Mouse (Mus musculus) CH12.LX (cell line): ENCODE measurements around the gene Fuca2. TPM values are rescaled to one million over a fixed set of nuclear protein-coding genes. Genes with fewer than 3 reads are reported as not detected.
"Not testable (repeated sequence)": the region's sequence is repeated elsewhere in the genome, so short reads cannot be mapped to it uniquely, and the experiment has no call there.

Experiments
- DNase-seq: peaks from one replicate; pipeline ENCODE4 v3.0.0-alpha.2; 2013; ENCODE audit errors: extremely low read depth
- H3K27ac ChIP-seq: 2 replicates; pipeline ENCODE4 v1.5.1; 2012; ENCODE audit warnings: low read depth, mild to moderate bottlenecking, control low read depth, moderate library complexity; ENCODE audit not compliant: insufficient read depth
- H3K27me3 ChIP-seq: replicated peaks from 2 replicates; pipeline ENCODE3; 2012; ENCODE audit warnings: inconsistent platforms
- H3K36me3 ChIP-seq, 2 experiments: replicated peaks in 1 of 2; 2 replicates each; pipeline versions ENCODE3 to v1.6.1; 2012; ENCODE audit warnings: inconsistent platforms in 1 of 2, low read length in 1 of 2, mild to moderate bottlenecking in 1 of 2, mixed read lengths in 1 of 2, moderate library complexity in 1 of 2; ENCODE audit not compliant: control insufficient read depth in 1 of 2, insufficient read depth in 1 of 2
- H3K4me1 ChIP-seq, 2 experiments: 2 replicates each; pipeline ENCODE4 v1.6.1; 2012; ENCODE audit warnings: inconsistent platforms in 1 of 2, moderate library complexity in 1 of 2; ENCODE audit not compliant: insufficient read depth in 2 of 2, control insufficient read depth in 1 of 2
- H3K4me2 ChIP-seq: 2 replicates; pipeline ENCODE4 v1.6.1; 2012; ENCODE audit warnings: low read depth, mild to moderate bottlenecking, control low read depth; ENCODE audit not compliant: poor library complexity, insufficient read depth, severe bottlenecking
- H3K4me3 ChIP-seq, 3 experiments: fragments of 150-350 bp in 1 of 3; sonication (generic) in 1 of 3; replicated peaks in 1 of 3; 2 replicates each; pipeline versions ENCODE3 to v1.5.1; 2011 to 2012; ENCODE audit warnings: low read depth in 2 of 3, low read length in 2 of 3, mild to moderate bottlenecking in 2 of 3, moderate library complexity in 2 of 3, control low read depth in 1 of 3, improper control_type of control experiment in 1 of 3, inconsistent platforms in 1 of 3, mixed read lengths in 1 of 3; ENCODE audit not compliant: poor library complexity in 1 of 3
- H3K79me2 ChIP-seq: replicated peaks from 2 replicates; pipeline ENCODE4 v1.6.1; 2012; ENCODE audit warnings: mild to moderate bottlenecking, moderate library complexity; ENCODE audit not compliant: control insufficient read depth, poor library complexity, insufficient read depth, severe bottlenecking; ENCODE audit errors: extremely low read depth
- H3K9ac ChIP-seq: 2 replicates; pipeline ENCODE4 v1.6.1; 2012; ENCODE audit warnings: low read depth, mild to moderate bottlenecking, control low read depth, moderate library complexity; ENCODE audit not compliant: insufficient read depth
- H3K9me3 ChIP-seq: replicated peaks from 2 replicates; pipeline ENCODE3; 2012; ENCODE audit warnings: low read length, inconsistent platforms, mixed read lengths
- CHD1 ChIP-seq: IDR thresholded peaks from 2 replicates; pipeline ENCODE4 v1.6.1; 2012; ENCODE audit warnings: low read depth, low read length, improper control_type of control experiment, inconsistent platforms
- ELF1 ChIP-seq: IDR thresholded peaks from 2 replicates; pipeline ENCODE4 v1.6.1; 2014; ENCODE audit warnings: low read depth, mild to moderate bottlenecking, inconsistent platforms, low read length, improper control_type of control experiment
- HCFC1 ChIP-seq: IDR thresholded peaks from 2 replicates; pipeline ENCODE4 v1.6.1; 2012; ENCODE audit warnings: low read depth, mild to moderate bottlenecking, inconsistent platforms, low read length, improper control_type of control experiment
- JUND ChIP-seq: conservative IDR thresholded peaks from 2 replicates; pipeline ENCODE4 v1.6.1; 2011; ENCODE audit warnings: low read depth, low read length, improper control_type of control experiment
- KAT2A ChIP-seq: IDR thresholded peaks from 2 replicates; pipeline ENCODE4 v1.6.1; 2012; ENCODE audit warnings: low read length, improper control_type of control experiment, inconsistent platforms; ENCODE audit not compliant: insufficient replicate concordance
- MYC ChIP-seq: IDR thresholded peaks from 2 replicates; pipeline ENCODE4 v1.6.1; 2011; ENCODE audit warnings: low read depth, mild to moderate bottlenecking, improper control_type of control experiment, low read length
- NELFE ChIP-seq: IDR thresholded peaks from 2 replicates; pipeline ENCODE4 v1.6.1; 2011; ENCODE audit warnings: low read depth, low read length, improper control_type of control experiment
- NRF1 ChIP-seq: IDR thresholded peaks from 2 replicates; pipeline ENCODE4 v1.6.1; 2014; ENCODE audit warnings: low read depth, mild to moderate bottlenecking, inconsistent platforms, low read length, improper control_type of control experiment, moderate library complexity
- PAX5 ChIP-seq: IDR thresholded peaks from 2 replicates; pipeline ENCODE4 v1.6.1; 2012; ENCODE audit warnings: low read length, inconsistent platforms, mixed read lengths
- POLR2A ChIP-seq: IDR thresholded peaks from 2 replicates; pipeline ENCODE4 v1.6.1; 2011; ENCODE audit warnings: low read depth, mild to moderate bottlenecking, improper control_type of control experiment, low read length
- RAD21 ChIP-seq: IDR thresholded peaks from 2 replicates; pipeline ENCODE4 v1.6.1; 2011; ENCODE audit warnings: low read depth, mild to moderate bottlenecking, low read length, improper control_type of control experiment, moderate library complexity
- SIN3A ChIP-seq: IDR thresholded peaks from 2 replicates; pipeline ENCODE4 v1.6.1; 2012; ENCODE audit warnings: low read length, improper control_type of control experiment, inconsistent platforms
- SMC3 ChIP-seq: IDR thresholded peaks from 2 replicates; pipeline ENCODE4 v1.6.1; 2011; ENCODE audit warnings: low read depth, low read length, improper control_type of control experiment
- UBTF ChIP-seq: IDR thresholded peaks from 2 replicates; pipeline ENCODE4 v1.6.1; 2012; ENCODE audit warnings: low read depth, mild to moderate bottlenecking, inconsistent platforms, low read length, improper control_type of control experiment, moderate library complexity
- USF1 ChIP-seq: IDR thresholded peaks from 2 replicates; pipeline ENCODE4 v1.6.1; 2014; ENCODE audit warnings: low read depth, mild to moderate bottlenecking, inconsistent platforms, low read length, improper control_type of control experiment
- ZMIZ1 ChIP-seq: IDR thresholded peaks from 2 replicates; pipeline ENCODE4 v1.6.1; 2012; ENCODE audit warnings: low read depth, mild to moderate bottlenecking, inconsistent platforms, low read length, improper control_type of control experiment
- ZNF384 ChIP-seq: IDR thresholded peaks from 2 replicates; pipeline ENCODE4 v1.6.1; 2012; ENCODE audit warnings: low read depth, low read length, improper control_type of control experiment, inconsistent platforms
- dilution Hi-C: fragments of 300-500 bp; cut with MboI; formaldehyde crosslinking; loops from 2 replicates; pipeline ENCODE4 v1.14.3; 2020; ENCODE audit warnings: low sequenced_read_pairs; ENCODE audit not compliant: extremely low pct_unique_long_range_greater_than_20kb, extremely low pct_ligation_motif_present
- in situ Hi-C: fragments of 300-500 bp; cut with MboI; formaldehyde crosslinking; loops from 3 replicates; pipeline ENCODE4 v1.14.3; 2019; ENCODE audit warnings: low sequenced_read_pairs, low pct_ligation_motif_present, low pct_unique_long_range_greater_than_20kb, mixed read lengths
- polyA plus RNA-seq: library from polyadenylated mRNA; unstranded; fragments of >175 nt; gene quantifications from 2 replicates; pipeline ENCODE4 v1.2.1, GENCODE M21; 2012; ENCODE audit warnings: low read depth; ENCODE audit not compliant: insufficient read length
- total RNA-seq, 2 experiments: library from RNA; depleted of rRNA; stranded (reverse); fragments of 300-350 nt in 1 of 2; fragments of >200 nt in 1 of 2; gene quantifications; 2 replicates each; pipeline ENCODE4 v1.2.3; 2012 to 2014

The Fuca2 gene
- 23.3 and 28.2 TPM in 2 replicates for total RNA-seq (2012; rRNA removed)
- total RNA-seq (2014; rRNA removed), result 36.4 and 37.5 TPM in 2 replicates
- polyA plus RNA-seq, result 42.2 and 48.5 TPM in 2 replicates

- TF ChIP-seq HCFC1 (no peak), ZMIZ1 (no peak), NRF1 (no peak), PAX5 (no peak), UBTF (no peak), CHD1 (no peak)
- Histone ChIP-seq H3K9me3 (no peaks in the 10 kb centered on the region), H3K9ac (peak within 1 kb of the TSS; percentile 50; the same call in 1 of the 2 replicates), H3K79me2 (no peaks in the 10 kb centered on the region), H3K27me3 (no peaks in the 10 kb centered on the region), H3K27ac (no peak within 1 kb of the TSS), H3K4me3 (no peak within 1 kb of the TSS), H3K4me1 (peaks cover 0 to 21% of the 10 kb centered on the region in 2 experiments; a peak in 2 of 4 replicates), H3K4me2 (peak within 1 kb of the TSS; percentile 87), H3K36me3 (peaks cover 0 to 14% of the 10 kb centered on the region in 2 experiments)
- in situ Hi-C loops (no loop called here), dilution Hi-C loops (no loop called here)
- no peak for DNase-seq
Observed at GRCm38 (mm10) chr10:13499331-13499730, at the start of gene Fuca2. TSS of gene Fuca2 (plus strand) at chr10:13499540.

DNA sequence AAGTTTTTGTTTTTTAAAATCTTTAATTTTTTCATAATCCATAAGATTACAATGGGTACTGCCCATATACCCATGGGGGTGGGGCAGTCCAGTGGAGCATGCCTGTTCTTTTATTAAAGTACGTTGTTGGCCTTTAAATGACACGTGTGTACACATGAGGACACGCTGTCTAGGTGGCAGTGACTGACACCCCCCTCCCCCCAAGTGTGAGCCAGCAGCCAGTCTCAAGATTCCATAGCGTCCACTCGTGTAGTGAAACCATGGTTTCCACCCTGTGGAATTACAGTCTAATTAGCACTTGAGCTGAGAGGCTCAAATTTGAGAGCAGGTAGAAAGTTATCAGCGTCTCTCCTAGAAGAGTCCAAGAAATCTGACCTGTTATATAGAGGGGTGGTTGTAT lies 47.7 kb upstream of the Fuca2 start:
- H3K9ac ChIP-seq, result no peak overlapping the region
- H3K27me3 ChIP-seq, result no peaks in the 10 kb centered on the region
- no peaks in the 10 kb centered on the region for H3K79me2 ChIP-seq
- no peaks in the 10 kb centered on the region for H3K9me3 ChIP-seq
- no peaks in the 10 kb centered on the region for H3K4me1 ChIP-seq
- H3K27ac ChIP-seq, result no peak overlapping the region
- no peak overlapping the region for H3K4me2 ChIP-seq
- H3K36me3 ChIP-seq, result no peaks in the 10 kb centered on the region
- dilution Hi-C loops (no loop called here), in situ Hi-C loops (no loop called here)
- H3K4me3 ChIP-seq, result no peak overlapping the region
- no peak for DNase-seq
- TF ChIP-seq SIN3A (no peak), NELFE (no peak), USF1 (no peak)

GRCm38 (mm10) chr10:13453200-13453990 lies 45.9 kb upstream of the Fuca2 start:
- TF ChIP-seq ZNF384, result no peak
- no peak for TF ChIP-seq MYC
- no peak for TF ChIP-seq SIN3A
- no peak for TF ChIP-seq UBTF
- TF ChIP-seq JUND, result no peak
- no peak for TF ChIP-seq ELF1
- TF ChIP-seq NELFE, result no peak
- no peak for TF ChIP-seq POLR2A
- TF ChIP-seq SMC3, result no peak
- no peak for TF ChIP-seq KAT2A
- no peak for TF ChIP-seq RAD21
- no peaks in the 10 kb centered on the region for H3K9me3 ChIP-seq
- 0 out of 2 replicates have a peak overlapping the region, but pooled peaks have one; percentile 0 for H3K4me2 ChIP-seq
- H3K4me3 ChIP-seq, result no peak overlapping the region
- in situ Hi-C loops (no loop called here), dilution Hi-C loops (no loop called here)
- H3K4me1 ChIP-seq, result no peaks in the 10 kb centered on the region
- H3K27ac ChIP-seq, result no peak overlapping the region
- H3K27me3 ChIP-seq, result no peaks in the 10 kb centered on the region
- H3K9ac ChIP-seq, result no peak overlapping the region
- H3K36me3 ChIP-seq, result no peaks in the 10 kb centered on the region
- no peak for DNase-seq
- no peaks in the 10 kb centered on the region for H3K79me2 ChIP-seq

- in situ Hi-C loops, result not testable (repeated sequence)
Observed at GRCm38 (mm10) chr10:13464295-13464694, 35.0 kb upstream of the Fuca2 start.

More at GRCm38 (mm10) chr10:13464295-13464694, 35.0 kb upstream of the Fuca2 start:
- DNase-seq, H3K4me2 ChIP-seq, H3K27me3 ChIP-seq, H3K36me3 ChIP-seq, dilution Hi-C loops, H3K27ac ChIP-seq, H3K79me2 ChIP-seq, H3K4me1 ChIP-seq, H3K4me3 ChIP-seq, H3K9me3 ChIP-seq, H3K9ac ChIP-seq: not testable (repeated sequence)
